Mouse (Mus musculus) C2C12 (cell line): ENCODE measurements around the gene Fam180a.

Experiments
- CTCF ChIP-seq: IDR thresholded peaks from one replicate; pipeline ENCODE4 v1.5.1; 2011; ENCODE audit not compliant: control insufficient read depth, insufficient read depth, insufficient read length
- MAX ChIP-seq: IDR thresholded peaks from one replicate; pipeline ENCODE4 v1.6.1; 2011; ENCODE audit warnings: mild to moderate bottlenecking, control low read depth
- USF1 ChIP-seq: IDR thresholded peaks from one replicate; pipeline ENCODE4 v1.6.1; 2011; ENCODE audit warnings: low read depth, mild to moderate bottlenecking, control low read depth, moderate library complexity

DNA sequence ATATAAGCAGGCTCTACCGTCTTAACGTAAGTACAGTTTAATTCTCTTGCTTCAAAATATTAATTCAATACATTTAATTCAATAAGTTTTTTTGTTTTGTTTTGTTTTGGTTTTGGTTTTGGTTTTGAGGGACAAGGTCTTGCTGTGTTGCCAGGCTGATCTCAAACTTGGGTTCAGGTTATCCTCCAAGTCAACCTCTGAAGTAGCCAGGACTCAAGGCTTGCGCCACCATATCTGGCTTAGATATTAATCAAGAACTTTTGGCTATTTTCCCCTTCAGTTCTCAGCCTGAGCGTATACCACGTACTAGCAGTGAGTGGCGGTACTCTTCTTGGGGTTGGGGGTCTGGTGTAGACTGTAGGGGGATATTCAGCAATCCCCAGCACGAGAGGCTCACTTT lies 23.4 kb downstream of the Fam180a start:
- TF ChIP-seq CTCF (no peak), MAX (no peak), USF1 (no peak)
